Mouse (Mus musculus) stomach, embryonic 16.5 days (tissue): Measurements from ENCODE around the gene Il5. TPM values are rescaled to one million over a fixed set of nuclear protein-coding genes. Genes with fewer than 3 reads are reported as not detected.

Experiments
- ATAC-seq: fragments of 200-750 bp; cut with Nextera tagmentation; 2 replicates; pipeline ENCODE4 v1.8.0; 2017; ENCODE audit warnings: moderate number of reproducible peaks, moderate TSS enrichment; ENCODE audit not compliant: insufficient read depth, low FRiP score
- H3K27ac ChIP-seq: fragments of 300-500 bp; sonication (generic); 2 replicates; pipeline ENCODE4 v1.5.1; 2014; ENCODE audit warnings: low read length
- H3K27me3 ChIP-seq: fragments of 300-500 bp; sonication (generic); 2 replicates; pipeline ENCODE4 v1.6.1; 2014; ENCODE audit warnings: low read length, control low read depth, mixed read lengths; ENCODE audit not compliant: control insufficient read depth, insufficient read depth
- H3K36me3 ChIP-seq: fragments of 300-500 bp; sonication (generic); 2 replicates; pipeline ENCODE4 v1.6.1; 2014; ENCODE audit warnings: low read length; ENCODE audit not compliant: control insufficient read depth, insufficient read depth
- H3K4me1 ChIP-seq: fragments of 300-500 bp; sonication (generic); 2 replicates; pipeline ENCODE4 v1.6.1; 2014; ENCODE audit warnings: low read length, control low read depth, mixed read lengths; ENCODE audit not compliant: control insufficient read depth, insufficient read depth
- H3K4me2 ChIP-seq: fragments of 300-500 bp; sonication (generic); 2 replicates; pipeline ENCODE4 v1.6.1; 2014; ENCODE audit warnings: low read depth, low read length, mixed read lengths
- H3K4me3 ChIP-seq: fragments of 300-500 bp; sonication (generic); replicated peaks from 2 replicates; pipeline ENCODE4 v1.5.1; 2014; ENCODE audit warnings: mild to moderate bottlenecking, low read length
- H3K9ac ChIP-seq: fragments of 300-500 bp; sonication (generic); 2 replicates; pipeline ENCODE4 v1.6.1; 2014; ENCODE audit warnings: low read length
- H3K9me3 ChIP-seq: fragments of 300-500 bp; sonication (generic); replicated peaks from 2 replicates; pipeline ENCODE4 v1.6.1; 2016; ENCODE audit warnings: low read length, control low read depth; ENCODE audit not compliant: control insufficient read depth
- WGBS: fragments of 180-500 bp; shearing (Covaris S2); extraction: QIAGEN DNeasy Blood & Tissue Kit; methylation state at CpG from one replicate; pipeline ENCODE4 v1.1.7; 2014; 5-methylcytosine and 5-hydroxymethylcytosine counted together
- polyA plus RNA-seq: library from polyadenylated mRNA; unstranded; fragments of >200 nt; fragmentation: Nextera tagmentation; extraction: Ambion mirVana; gene quantifications from 2 replicates; pipeline ENCODE4 v1.2.1, GENCODE M21; 2015

Il5 gene
- polyA plus RNA-seq: 0.15 TPM in 1 of 2 replicates, not detected in the other

DNA sequence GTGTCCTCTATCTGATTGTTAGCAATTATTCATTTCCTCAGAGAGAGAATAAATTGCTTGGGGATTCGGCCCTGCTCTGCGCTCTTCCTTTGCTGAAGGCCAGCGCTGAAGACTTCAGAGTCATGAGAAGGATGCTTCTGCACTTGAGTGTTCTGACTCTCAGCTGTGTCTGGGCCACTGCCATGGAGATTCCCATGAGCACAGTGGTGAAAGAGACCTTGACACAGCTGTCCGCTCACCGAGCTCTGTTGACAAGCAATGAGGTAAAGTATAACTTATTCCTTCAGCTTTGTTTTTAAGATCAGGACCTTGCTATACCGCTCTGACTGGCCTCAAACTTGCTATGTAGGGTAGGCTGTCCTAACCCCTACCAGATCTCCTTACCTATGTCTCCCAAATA lies at the start of gene Il5:
Gene Il5, plus strand, starts transcription at position 80 of the 400 bp plus-strand sequence.
- ATAC-seq: no peak
- Histone ChIP-seq H3K4me2 (no peak within 1 kb of the TSS), H3K36me3 (no peaks in the 10 kb centered on the region), H3K9ac (no peak within 1 kb of the TSS), H3K4me1 (no peaks in the 10 kb centered on the region), H3K4me3 (no peak within 1 kb of the TSS), H3K27ac (no peak within 1 kb of the TSS), H3K27me3 (no peaks in the 10 kb centered on the region), H3K9me3 (no peaks in the 10 kb centered on the region)
- 80% methylated on average over 6 of the region's 6 CpGs for WGBS

DNA sequence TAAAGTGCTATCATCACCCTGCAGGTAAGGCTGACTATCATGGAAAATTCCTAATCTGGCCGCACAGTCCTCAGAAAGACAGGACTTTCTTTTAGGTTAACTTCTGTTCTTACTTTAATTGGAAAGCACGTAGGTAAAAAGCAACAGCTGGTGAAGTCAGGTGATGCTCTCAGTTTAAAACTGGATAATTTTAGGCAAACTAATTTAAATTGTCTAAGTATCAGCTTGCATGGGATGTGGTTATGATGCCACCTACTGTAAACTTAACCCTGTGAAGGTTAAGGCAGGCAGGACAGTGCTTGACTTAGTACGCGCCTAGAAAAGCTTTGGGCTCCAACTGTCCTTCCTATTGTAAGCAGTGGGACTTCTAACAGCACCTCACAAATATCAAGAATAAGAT lies 49.2 kb upstream of the Il5 start:
- H3K4me1 ChIP-seq: no peaks in the 10 kb centered on the region
- no peak overlapping the region for H3K4me2 ChIP-seq
- 98% methylated on average over 4 of the region's 4 CpGs for WGBS
- no peaks in the 10 kb centered on the region for H3K27me3 ChIP-seq
- H3K36me3 ChIP-seq: peaks cover 21% of the 10 kb centered on the region
- no peak overlapping the region for H3K4me3 ChIP-seq
- H3K27ac ChIP-seq: no peak overlapping the region
- H3K9ac ChIP-seq: no peak overlapping the region
- ATAC-seq: no peak
- no peaks in the 10 kb centered on the region for H3K9me3 ChIP-seq

DNA sequence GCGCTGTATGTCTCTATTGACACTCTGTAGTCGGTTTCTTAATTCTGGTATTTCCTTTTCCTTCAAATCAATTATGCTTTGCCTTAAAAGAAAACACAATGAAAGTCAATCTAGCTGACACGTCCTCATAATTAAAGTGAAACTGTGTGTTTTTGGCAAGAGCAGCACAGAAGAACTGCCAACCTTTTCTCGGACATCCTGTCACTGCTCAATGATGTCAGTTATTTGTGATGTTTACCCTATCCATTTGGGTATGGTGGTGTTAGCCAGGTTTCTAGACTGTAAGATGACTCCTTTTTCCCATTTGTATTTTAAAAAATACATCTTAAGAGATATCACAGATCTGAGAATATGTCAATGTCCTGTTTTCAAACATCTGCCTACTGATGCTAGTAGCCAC lies 40.5 kb upstream of the Il5 start:
- no peak overlapping the region for H3K9ac ChIP-seq
- H3K4me3 ChIP-seq: no peak overlapping the region
- H3K36me3 ChIP-seq: peaks cover 15% of the 10 kb centered on the region
- H3K9me3 ChIP-seq: no peaks in the 10 kb centered on the region
- H3K4me1 ChIP-seq: no peaks in the 10 kb centered on the region
- no peak overlapping the region for H3K4me2 ChIP-seq
- ATAC-seq: no peak
- H3K27me3 ChIP-seq: no peaks in the 10 kb centered on the region
- 79% methylated on average over 4 of the region's 4 CpGs for WGBS
- no peak overlapping the region for H3K27ac ChIP-seq

DNA sequence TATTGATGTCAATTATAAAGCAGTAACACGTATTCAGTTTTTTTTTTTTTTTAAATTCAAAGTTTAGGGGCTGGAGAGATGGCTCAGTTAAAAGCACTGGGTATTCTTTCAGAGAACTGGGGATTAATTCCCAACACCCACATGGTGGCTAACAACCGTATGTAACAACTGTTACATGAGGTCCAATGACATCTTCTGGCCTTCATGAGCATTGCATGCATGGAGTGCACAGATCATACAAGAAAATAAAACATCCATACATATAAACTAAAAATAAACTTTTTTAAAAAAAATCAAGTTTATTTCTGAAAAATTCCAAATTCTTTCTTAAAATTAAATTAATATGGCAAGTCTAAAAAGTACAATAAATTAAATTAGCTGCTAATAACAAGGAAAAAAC lies 38.9 kb upstream of the Il5 start:
- H3K9ac ChIP-seq: no peak overlapping the region
- H3K36me3 ChIP-seq: 0 out of 2 replicates have a peak, but pooled peaks cover 4% of the 10 kb centered on the region
- 91% methylated on average over 2 of the region's 2 CpGs for WGBS

DNA sequence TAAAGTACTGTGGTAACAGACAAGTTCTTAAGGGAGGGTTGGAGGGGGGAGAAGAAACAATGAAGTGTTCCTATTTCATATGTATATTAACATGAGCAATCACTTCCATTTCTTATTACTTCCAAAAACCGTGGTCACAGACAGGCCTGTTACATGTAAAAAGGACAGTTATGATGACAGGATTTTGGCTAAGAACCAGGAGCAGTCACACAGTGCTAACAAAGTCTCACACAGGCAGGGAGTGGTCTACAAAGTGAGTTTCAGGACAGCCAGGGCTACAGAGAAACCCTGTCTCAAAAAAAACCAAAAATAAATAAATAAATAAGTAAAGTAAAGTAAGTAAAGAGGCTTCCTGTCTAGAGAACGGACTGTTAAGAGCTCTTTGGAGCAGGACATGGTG lies 38.4 kb upstream of the Il5 start:
- no peak for ATAC-seq
- Histone ChIP-seq H3K27me3 (no peaks in the 10 kb centered on the region), H3K4me1 (no peaks in the 10 kb centered on the region), H3K9me3 (no peaks in the 10 kb centered on the region), H3K27ac (no peak overlapping the region), H3K4me2 (no peak overlapping the region), H3K36me3 (0 out of 2 replicates have a peak, but pooled peaks cover 3% of the 10 kb centered on the region), H3K4me3 (no peak overlapping the region), H3K9ac (no peak overlapping the region)
- 47% methylated on average over 2 of the region's 2 CpGs for WGBS

More for the DNA sequence above, 38.9 kb upstream of the Il5 start:
- H3K27me3 ChIP-seq: no peaks in the 10 kb centered on the region
- no peaks in the 10 kb centered on the region for H3K4me1 ChIP-seq
- ATAC-seq: no peak
- H3K9me3 ChIP-seq: no peaks in the 10 kb centered on the region
- H3K4me2 ChIP-seq: no peak overlapping the region
- no peak overlapping the region for H3K27ac ChIP-seq
- H3K4me3 ChIP-seq: no peak overlapping the region

DNA sequence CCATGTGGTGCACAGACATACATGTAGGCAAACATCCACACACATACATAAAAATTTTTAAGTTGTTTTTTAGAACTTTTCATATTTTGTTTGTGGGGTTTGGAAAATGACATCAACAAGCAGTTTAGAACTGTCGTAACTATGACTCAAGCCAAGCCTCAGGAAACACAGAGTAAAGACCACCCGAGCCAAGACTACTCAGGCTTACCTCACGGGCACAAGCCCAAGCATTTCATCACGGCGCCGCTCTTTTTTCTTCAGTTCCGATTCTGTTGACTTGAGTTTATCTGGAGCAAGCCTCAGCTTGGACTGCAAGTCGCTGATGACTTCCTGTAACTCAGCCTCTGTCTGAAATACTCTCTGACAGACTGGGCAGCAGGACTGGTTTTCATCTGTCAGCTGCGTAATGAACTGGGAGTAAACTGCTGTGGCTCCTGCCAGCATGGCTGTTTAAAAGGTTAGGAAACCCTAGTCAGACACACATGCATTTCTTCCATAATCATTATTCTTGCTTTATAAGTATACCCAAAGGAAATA lies 37.5 kb upstream of the Il5 start:
- no peak for ATAC-seq
- Histone ChIP-seq H3K27me3 (no peaks in the 10 kb centered on the region), H3K4me1 (no peaks in the 10 kb centered on the region), H3K9me3 (no peaks in the 10 kb centered on the region), H3K36me3 (no peaks in the 10 kb centered on the region), H3K27ac (no peak overlapping the region), H3K4me2 (no peak overlapping the region), H3K9ac (no peak overlapping the region), H3K4me3 (no peak overlapping the region)
- WGBS: 72% methylated on average over 9 of the region's 9 CpGs

DNA sequence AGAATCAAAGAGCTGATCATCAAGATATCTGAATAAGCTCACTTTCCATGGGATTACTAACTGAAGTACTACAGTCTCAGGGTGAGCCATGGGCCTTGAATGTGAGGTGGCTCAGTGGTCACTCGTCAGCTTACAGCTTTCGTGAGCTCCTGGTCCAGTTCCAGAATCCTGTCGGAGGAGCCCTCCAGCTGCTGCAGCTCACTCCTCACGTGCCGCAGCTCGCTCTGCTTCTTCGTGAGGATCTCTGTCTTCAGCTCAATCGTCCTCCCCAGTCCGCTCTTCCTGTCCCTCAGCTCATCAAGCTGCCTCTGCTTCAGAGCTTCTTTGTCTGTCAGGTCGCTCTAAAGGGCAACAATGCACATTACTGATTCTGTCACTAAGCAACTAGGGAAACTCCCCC lies 28.6 kb upstream of the Il5 start:
- H3K27me3 ChIP-seq: no peaks in the 10 kb centered on the region
- no peaks in the 10 kb centered on the region for H3K4me1 ChIP-seq
- no peak overlapping the region for H3K27ac ChIP-seq
- H3K9ac ChIP-seq: no peak overlapping the region
- no peak for ATAC-seq
- 58% methylated on average over 10 of the region's 10 CpGs for WGBS
- H3K4me2 ChIP-seq: no peak overlapping the region
- no peak overlapping the region for H3K4me3 ChIP-seq
- no peaks in the 10 kb centered on the region for H3K9me3 ChIP-seq
- H3K36me3 ChIP-seq: no peaks in the 10 kb centered on the region

DNA sequence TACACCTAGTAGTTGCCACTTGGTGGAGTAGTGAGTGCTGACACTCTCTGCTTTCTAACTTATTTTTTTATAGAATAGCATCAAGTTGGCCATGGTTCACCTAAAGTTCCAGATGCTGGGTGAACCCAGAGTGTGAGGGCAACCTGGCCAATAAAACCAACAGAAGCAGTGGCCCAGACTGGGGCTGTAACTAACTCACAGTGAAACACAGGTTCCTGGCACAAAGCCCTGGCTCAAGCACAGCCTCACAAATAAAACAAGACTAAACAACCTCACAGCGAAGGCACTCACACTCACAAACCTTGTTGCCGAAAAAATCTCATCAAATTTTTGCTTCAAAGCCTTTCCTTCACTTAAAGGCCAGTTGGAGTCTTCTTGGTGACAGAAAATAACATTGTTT lies 22.1 kb upstream of the Il5 start:
- WGBS: 100% methylated on average over 2 of the region's 2 CpGs
- no peak for ATAC-seq
- no peaks in the 10 kb centered on the region for H3K4me1 ChIP-seq
- H3K27ac ChIP-seq: no peak overlapping the region
- H3K4me3 ChIP-seq: no peak overlapping the region
- no peak overlapping the region for H3K4me2 ChIP-seq
- no peaks in the 10 kb centered on the region for H3K9me3 ChIP-seq
- H3K36me3 ChIP-seq: no peaks in the 10 kb centered on the region
- H3K9ac ChIP-seq: no peak overlapping the region
- no peaks in the 10 kb centered on the region for H3K27me3 ChIP-seq

DNA sequence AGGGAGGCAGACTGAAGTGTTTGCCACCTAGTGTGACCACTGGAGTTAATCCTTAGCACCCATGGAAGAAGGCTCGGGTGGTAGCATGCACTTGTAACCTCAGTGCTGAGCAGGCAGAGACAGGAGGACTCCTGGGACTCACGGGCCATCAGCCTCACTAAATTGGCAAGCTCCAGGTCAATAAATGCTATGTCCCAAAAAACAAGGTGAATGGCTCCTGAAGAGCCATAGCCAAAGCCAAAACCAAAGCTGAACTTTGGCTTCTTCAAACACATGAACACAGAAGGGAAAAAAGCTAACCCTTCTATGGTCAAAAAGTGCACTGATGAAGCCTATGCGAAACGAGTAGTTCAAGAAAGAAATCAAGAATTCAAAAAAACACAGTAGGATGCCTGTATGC lies 21.2 kb upstream of the Il5 start:
- Histone ChIP-seq H3K4me2 (no peak overlapping the region), H3K27me3 (no peaks in the 10 kb centered on the region), H3K9ac (no peak overlapping the region), H3K9me3 (no peaks in the 10 kb centered on the region), H3K4me1 (no peaks in the 10 kb centered on the region), H3K4me3 (no peak overlapping the region), H3K36me3 (no peaks in the 10 kb centered on the region), H3K27ac (no peak overlapping the region)
- no peak for ATAC-seq
- WGBS: 87% methylated on average over 4 of the region's 4 CpGs
